Mouse (Mus musculus): ENCODE results near the gene Qpct. TPM values are rescaled to one million over a fixed set of nuclear protein-coding genes. Genes with fewer than 3 reads are reported as not detected.

The Qpct gene
- polyA plus RNA-seq, 1 experiment from 2014 or later, result 24.8 TPM

GRCm38 (mm10) chr17:79060221-79060620, 8.5 kb downstream of the Qpct start:
- ATAC-seq (replicated peaks; ENCODE audit: extremely low read depth, insufficient read depth, low FRiP score), result no peak
- Histone ChIP-seq H3K9me3 (replicated peaks; ENCODE audit: control insufficient read depth, low read length) (no peaks in the 10 kb centered on the region), H3K9ac (ENCODE audit: low read length) (no peak overlapping the region), H3K4me3 (ENCODE audit: low read length) (no peak overlapping the region), H3K4me1 (ENCODE audit: control insufficient read depth, insufficient read depth, low read length) (peaks cover 2% of the 10 kb centered on the region), H3K4me2 (ENCODE audit: low read depth, low read length) (no peak overlapping the region), H3K36me3 (ENCODE audit: control insufficient read depth, insufficient read depth) (no peaks in the 10 kb centered on the region), H3K27me3 (ENCODE audit: control insufficient read depth, insufficient read depth, low read length) (no peaks in the 10 kb centered on the region), H3K27ac (ENCODE audit: low read length) (no peak overlapping the region)
- WGBS, result 77% methylated on average over 5 of the region's 5 CpGs

GRCm38 (mm10) chr17:79064250-79064649, 12.5 kb downstream of the Qpct start:
- H3K36me3 ChIP-seq (ENCODE audit: control insufficient read depth, insufficient read depth), result no peaks in the 10 kb centered on the region
- H3K4me1 ChIP-seq (ENCODE audit: control insufficient read depth, insufficient read depth, low read length), result no peaks in the 10 kb centered on the region; the same call in 1 of the 2 replicates
- H3K4me3 ChIP-seq (ENCODE audit: low read length), result no peak overlapping the region
- ATAC-seq (replicated peaks; ENCODE audit: extremely low read depth, insufficient read depth, low FRiP score), result no peak
- WGBS, result 31% methylated on average over 1 of the region's 1 CpGs
- H3K27ac ChIP-seq (ENCODE audit: low read length), result no peak overlapping the region
- no peak overlapping the region for H3K9ac ChIP-seq (ENCODE audit: low read length)
- no peaks in the 10 kb centered on the region for H3K9me3 ChIP-seq (replicated peaks; ENCODE audit: control insufficient read depth, low read length)
- H3K4me2 ChIP-seq (ENCODE audit: low read depth, low read length), result no peak overlapping the region
- no peaks in the 10 kb centered on the region for H3K27me3 ChIP-seq (ENCODE audit: control insufficient read depth, insufficient read depth, low read length)

DNA sequence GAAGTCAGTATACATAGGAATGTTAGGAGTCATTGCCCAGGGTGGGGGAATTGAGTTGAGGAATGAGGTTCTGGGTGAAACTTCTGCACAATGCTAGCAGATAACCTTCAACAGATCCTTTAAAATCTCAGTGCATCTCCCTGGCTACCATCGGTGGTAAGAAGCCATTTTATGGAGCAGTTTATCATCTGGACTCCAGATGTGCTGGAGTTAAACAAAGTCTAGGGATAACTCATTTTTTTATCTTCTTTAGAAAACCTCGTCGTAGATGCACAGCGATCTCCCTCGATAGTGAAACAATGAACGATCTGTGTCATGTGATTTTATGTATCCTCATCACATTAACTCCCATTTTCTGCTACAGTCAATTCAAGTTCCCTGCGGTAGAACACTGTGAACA, 16.9 kb downstream of the Qpct start:
- 74% methylated on average over 7 of the region's 7 CpGs for WGBS

DNA sequence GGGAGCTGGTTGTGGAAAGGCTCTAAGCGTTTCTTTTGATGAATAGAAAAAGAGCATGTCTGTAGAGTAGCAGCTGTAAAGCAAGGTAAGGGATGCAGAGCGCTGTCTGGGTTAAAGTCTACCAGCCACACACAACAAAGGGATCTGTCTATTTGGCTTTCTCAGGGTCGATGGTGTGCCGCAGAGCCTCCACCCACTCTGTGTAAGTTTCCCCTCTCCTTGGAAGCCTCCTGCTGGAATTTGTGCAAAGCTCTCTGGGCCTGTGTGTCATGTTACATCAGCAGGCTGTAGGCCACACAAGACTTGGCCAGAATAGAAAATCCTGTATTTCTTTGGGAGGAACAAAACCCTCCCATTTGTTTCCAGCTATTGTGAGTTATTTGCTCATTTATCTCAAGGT, 17.3 kb downstream of the Qpct start:
- Histone ChIP-seq H3K4me1 (ENCODE audit: control insufficient read depth, insufficient read depth, low read length) (no peaks in the 10 kb centered on the region; the same call in 1 of the 2 replicates), H3K9me3 (replicated peaks; ENCODE audit: control insufficient read depth, low read length) (no peaks in the 10 kb centered on the region), H3K4me3 (ENCODE audit: low read length) (no peak overlapping the region), H3K27ac (ENCODE audit: low read length) (no peak overlapping the region), H3K36me3 (ENCODE audit: control insufficient read depth, insufficient read depth) (no peaks in the 10 kb centered on the region), H3K27me3 (ENCODE audit: control insufficient read depth, insufficient read depth, low read length) (no peaks in the 10 kb centered on the region), H3K4me2 (ENCODE audit: low read depth, low read length) (no peak overlapping the region), H3K9ac (ENCODE audit: low read length) (no peak overlapping the region)
- ATAC-seq (replicated peaks; ENCODE audit: extremely low read depth, insufficient read depth, low FRiP score), result no peak
- 60% methylated on average over 4 of the region's 4 CpGs for WGBS

More for the DNA sequence above, 16.9 kb downstream of the Qpct start:
- H3K36me3 ChIP-seq (ENCODE audit: control insufficient read depth, insufficient read depth), result no peaks in the 10 kb centered on the region
- H3K4me3 ChIP-seq (ENCODE audit: low read length), result no peak overlapping the region
- ATAC-seq (replicated peaks; ENCODE audit: extremely low read depth, insufficient read depth, low FRiP score), result no peak
- no peaks in the 10 kb centered on the region for H3K27me3 ChIP-seq (ENCODE audit: control insufficient read depth, insufficient read depth, low read length)
- H3K4me2 ChIP-seq (ENCODE audit: low read depth, low read length), result no peak overlapping the region
- no peaks in the 10 kb centered on the region; the same call in 1 of the 2 replicates for H3K4me1 ChIP-seq (ENCODE audit: control insufficient read depth, insufficient read depth, low read length)
- no peak overlapping the region for H3K9ac ChIP-seq (ENCODE audit: low read length)
- H3K27ac ChIP-seq (ENCODE audit: low read length), result no peak overlapping the region
- H3K9me3 ChIP-seq (replicated peaks; ENCODE audit: control insufficient read depth, low read length), result no peaks in the 10 kb centered on the region

DNA sequence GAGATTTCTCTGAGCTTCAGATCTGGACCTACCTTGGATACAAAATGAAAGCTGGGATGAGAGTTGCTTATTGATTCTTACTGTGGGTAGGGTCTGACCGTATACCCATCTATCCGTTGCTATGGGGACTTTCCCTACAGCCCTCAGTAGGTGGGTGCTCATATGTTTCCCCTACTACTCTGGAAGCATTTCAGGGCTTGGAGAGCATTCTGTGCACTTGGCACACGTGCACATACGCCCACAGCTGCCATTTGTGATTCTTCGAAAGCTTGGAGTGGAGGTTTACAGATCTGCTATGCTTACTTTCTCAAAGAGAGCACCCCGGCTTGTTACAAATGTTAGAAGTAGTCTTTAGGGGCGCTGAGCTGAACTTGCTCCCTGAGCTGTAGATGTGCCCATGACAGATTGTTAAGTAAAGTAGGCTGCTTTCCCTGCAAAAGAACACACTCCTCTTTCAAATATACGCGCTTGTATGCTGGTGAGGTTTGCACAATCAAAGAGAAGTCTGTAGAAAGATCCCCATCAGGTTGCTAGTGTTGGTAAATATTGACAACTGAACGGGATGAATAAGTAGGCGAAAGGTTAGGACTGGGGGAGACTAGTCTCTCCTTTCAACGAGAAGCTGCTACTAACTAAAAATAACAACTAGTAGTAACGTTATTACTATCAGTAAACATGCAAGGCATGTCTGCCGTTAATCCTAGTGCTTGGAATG, 18.2 kb downstream of the Qpct start:
- ATAC-seq (replicated peaks; ENCODE audit: extremely low read depth, insufficient read depth, low FRiP score), result no peak
- 79% methylated on average over 14 of the region's 14 CpGs for WGBS
- no peaks in the 10 kb centered on the region for H3K27me3 ChIP-seq (ENCODE audit: control insufficient read depth, insufficient read depth, low read length)
- no peak overlapping the region for H3K4me2 ChIP-seq (ENCODE audit: low read depth, low read length)
- no peak overlapping the region for H3K4me3 ChIP-seq (ENCODE audit: low read length)
- H3K36me3 ChIP-seq (ENCODE audit: control insufficient read depth, insufficient read depth), result no peaks in the 10 kb centered on the region
- H3K27ac ChIP-seq (ENCODE audit: low read length), result no peak overlapping the region
- no peaks in the 10 kb centered on the region for H3K9me3 ChIP-seq (replicated peaks; ENCODE audit: control insufficient read depth, low read length)
- H3K9ac ChIP-seq (ENCODE audit: low read length), result no peak overlapping the region
- no peaks in the 10 kb centered on the region for H3K4me1 ChIP-seq (ENCODE audit: control insufficient read depth, insufficient read depth, low read length)

DNA sequence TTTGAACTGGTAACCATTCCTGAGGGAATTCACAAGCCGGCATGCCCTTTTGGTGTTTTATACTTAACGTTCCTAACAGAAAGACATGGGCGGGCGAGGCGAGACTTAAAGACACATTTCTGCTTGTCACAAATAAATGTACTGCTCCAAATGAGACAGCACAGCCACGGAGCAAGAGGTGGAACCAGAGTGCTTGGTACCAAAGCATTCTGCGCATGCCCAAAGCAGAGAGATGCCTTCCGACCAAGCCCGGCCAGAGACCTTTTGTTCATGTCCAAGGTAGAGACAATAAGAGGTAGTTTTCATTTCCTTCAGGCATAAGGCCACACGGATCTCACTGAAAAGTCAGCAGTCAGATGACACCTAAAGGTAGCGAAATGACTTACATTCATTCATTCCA, 20.2 kb downstream of the Qpct start:
- Histone ChIP-seq H3K27ac (ENCODE audit: low read length) (no peak overlapping the region), H3K36me3 (ENCODE audit: control insufficient read depth, insufficient read depth) (no peaks in the 10 kb centered on the region), H3K27me3 (ENCODE audit: control insufficient read depth, insufficient read depth, low read length) (no peaks in the 10 kb centered on the region), H3K9me3 (replicated peaks; ENCODE audit: control insufficient read depth, low read length) (no peaks in the 10 kb centered on the region), H3K4me3 (ENCODE audit: low read length) (no peak overlapping the region), H3K4me2 (ENCODE audit: low read depth, low read length) (no peak overlapping the region), H3K4me1 (ENCODE audit: control insufficient read depth, insufficient read depth, low read length) (no peaks in the 10 kb centered on the region), H3K9ac (ENCODE audit: low read length) (no peak overlapping the region)
- 81% methylated on average over 11 of the region's 11 CpGs for WGBS
- ATAC-seq (replicated peaks; ENCODE audit: extremely low read depth, insufficient read depth, low FRiP score), result no peak

DNA sequence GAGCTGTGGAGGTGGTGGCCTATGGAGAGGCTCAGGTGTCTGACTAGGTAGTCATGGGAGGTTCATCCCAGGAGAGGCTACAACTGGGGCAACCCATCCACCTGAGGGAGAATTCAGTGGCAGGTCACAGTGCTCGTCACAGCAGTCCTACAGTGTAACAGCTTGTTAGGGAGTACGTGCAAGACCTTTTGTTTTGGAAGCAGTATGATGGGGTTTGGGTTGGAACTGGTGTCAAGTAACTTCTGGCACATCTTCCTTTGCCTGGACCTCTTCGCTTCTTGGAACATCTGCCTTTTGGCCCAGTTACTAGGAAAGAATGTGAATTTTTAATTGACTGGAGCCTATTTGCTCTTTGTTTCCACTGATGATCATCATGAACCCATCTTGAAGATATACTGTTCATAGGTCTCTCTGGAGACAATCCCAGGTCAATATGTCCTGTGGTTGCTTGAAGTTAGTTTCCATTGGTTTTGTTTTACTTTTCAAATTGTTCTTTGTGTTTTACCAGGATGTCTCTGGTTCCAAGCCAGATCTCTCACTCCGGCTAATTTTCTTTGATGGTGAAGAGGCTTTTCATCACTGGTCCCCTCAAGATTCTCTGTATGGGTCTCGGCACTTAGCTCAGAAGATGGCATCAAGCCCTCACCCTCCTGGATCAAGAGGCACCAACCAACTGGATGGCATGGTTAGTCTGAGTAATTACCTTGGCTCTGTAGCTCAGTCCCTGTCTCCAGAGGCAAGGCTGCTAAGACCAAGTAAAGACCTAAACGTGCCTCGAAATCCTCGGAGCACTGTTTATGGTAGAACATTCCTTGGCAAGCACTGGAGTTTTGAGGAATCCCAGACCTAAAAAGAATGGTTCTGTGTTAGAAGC, 25.5 kb downstream of the Qpct start:
- Histone ChIP-seq H3K27me3 (ENCODE audit: control insufficient read depth, insufficient read depth, low read length) (no peaks in the 10 kb centered on the region), H3K9me3 (replicated peaks; ENCODE audit: control insufficient read depth, low read length) (no peaks in the 10 kb centered on the region), H3K27ac (ENCODE audit: low read length) (no peak overlapping the region), H3K4me1 (ENCODE audit: control insufficient read depth, insufficient read depth, low read length) (no peaks in the 10 kb centered on the region), H3K4me3 (ENCODE audit: low read length) (no peak overlapping the region), H3K36me3 (ENCODE audit: control insufficient read depth, insufficient read depth) (no peaks in the 10 kb centered on the region), H3K4me2 (ENCODE audit: low read depth, low read length) (no peak overlapping the region), H3K9ac (ENCODE audit: low read length) (no peak overlapping the region)
- no peak for ATAC-seq (replicated peaks; ENCODE audit: extremely low read depth, insufficient read depth, low FRiP score)
- WGBS, result 66% methylated on average over 8 of the region's 8 CpGs

- H3K27me3 ChIP-seq (ENCODE audit: control insufficient read depth, insufficient read depth, low read length), result no peaks in the 10 kb centered on the region
- H3K27ac ChIP-seq (ENCODE audit: low read length), result no peak overlapping the region
- no peaks in the 10 kb centered on the region for H3K4me1 ChIP-seq (ENCODE audit: control insufficient read depth, insufficient read depth, low read length)
- WGBS, result 71% methylated on average over 1 of the region's 1 CpGs
- no peak overlapping the region for H3K4me3 ChIP-seq (ENCODE audit: low read length)
- H3K9ac ChIP-seq (ENCODE audit: low read length), result no peak overlapping the region
- H3K9me3 ChIP-seq (replicated peaks; ENCODE audit: control insufficient read depth, low read length), result no peaks in the 10 kb centered on the region
- H3K4me2 ChIP-seq (ENCODE audit: low read depth, low read length), result no peak overlapping the region
- H3K36me3 ChIP-seq (ENCODE audit: control insufficient read depth, insufficient read depth), result no peaks in the 10 kb centered on the region
- no peak for ATAC-seq (replicated peaks; ENCODE audit: extremely low read depth, insufficient read depth, low FRiP score)
These were observed 26.1 kb downstream of the Qpct start for GRCm38 (mm10) chr17:79077848-79078146.

DNA sequence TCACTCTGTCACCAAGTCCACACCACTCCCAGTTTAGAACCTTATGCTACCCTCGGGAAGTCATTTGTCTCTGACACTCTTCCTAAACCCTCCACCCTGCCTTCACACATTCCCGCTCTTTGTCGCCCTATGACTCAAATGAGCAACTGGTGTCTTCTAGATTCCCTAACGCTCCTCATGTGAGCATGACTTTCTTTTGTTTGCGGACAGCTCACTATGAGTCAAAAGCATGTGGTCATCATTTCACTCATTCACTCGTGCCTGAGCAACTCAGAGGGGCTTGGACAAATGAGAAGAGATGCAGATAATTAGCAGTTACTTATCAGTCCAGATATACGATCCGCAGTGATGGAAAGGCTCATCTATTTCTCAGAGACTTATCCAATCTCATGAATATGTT, 26.5 kb downstream of the Qpct start:
- no peaks in the 10 kb centered on the region for H3K4me1 ChIP-seq (ENCODE audit: control insufficient read depth, insufficient read depth, low read length)
- no peak overlapping the region for H3K9ac ChIP-seq (ENCODE audit: low read length)
- no peak for ATAC-seq (replicated peaks; ENCODE audit: extremely low read depth, insufficient read depth, low FRiP score)
- no peaks in the 10 kb centered on the region for H3K36me3 ChIP-seq (ENCODE audit: control insufficient read depth, insufficient read depth)
- no peaks in the 10 kb centered on the region for H3K27me3 ChIP-seq (ENCODE audit: control insufficient read depth, insufficient read depth, low read length)
- no peak overlapping the region for H3K4me2 ChIP-seq (ENCODE audit: low read depth, low read length)
- no peaks in the 10 kb centered on the region for H3K9me3 ChIP-seq (replicated peaks; ENCODE audit: control insufficient read depth, low read length)
- no peak overlapping the region for H3K4me3 ChIP-seq (ENCODE audit: low read length)
- 80% methylated on average over 8 of the region's 8 CpGs for WGBS
- H3K27ac ChIP-seq (ENCODE audit: low read length), result no peak overlapping the region
